Mouse (Mus musculus): Measurements from ENCODE around the gene Cfap46. TPM values are rescaled to one million over a fixed set of nuclear protein-coding genes. Genes with fewer than 3 reads are reported as not detected.

Cfap46 gene
- 2.8 and 4.7 TPM in 2 replicates for polyA plus RNA-seq (2015; fragmentation: Nextera tagmentation; extraction: Ambion mirVana)

GRCm38 (mm10) chr7:139683706-139684552 lies at the start of gene Cfap46:
Gene Cfap46, minus strand, starts transcription at chr7:139683817.

GRCm38 (mm10) chr7:139582595-139582994 lies 101.0 kb downstream of the Cfap46 start, which contains the start of gene Nkx6-2:
Gene Nkx6-2, minus strand, starts transcription at chr7:139582797.

Other genes with a start within 250 kb of the Cfap46 start
- 5.5 and 5.6 TPM in 2 replicates for gene Nkx6-2, start 101.0 kb downstream of the Cfap46 start, polyA plus RNA-seq (2015; fragmentation: Nextera tagmentation; extraction: Ambion mirVana)
- 62.5 and 63.1 TPM in 2 replicates for gene Adgra1, start 150.4 kb upstream of the Cfap46 start, polyA plus RNA-seq (2015; fragmentation: Nextera tagmentation; extraction: Ambion mirVana)
- 12.1 and 14.6 TPM in 2 replicates for gene Kndc1, start 210.9 kb upstream of the Cfap46 start, polyA plus RNA-seq (2015; fragmentation: Nextera tagmentation; extraction: Ambion mirVana)